Mouse (Mus musculus): ENCODE measurements at regions not wholly inside any gene's neighbourhood (a gene's known extent, or its start where the extent isn't known, plus 50 kb on each side); places are given as distances from the start of the nearest gene placed in this dataset.

DNA sequence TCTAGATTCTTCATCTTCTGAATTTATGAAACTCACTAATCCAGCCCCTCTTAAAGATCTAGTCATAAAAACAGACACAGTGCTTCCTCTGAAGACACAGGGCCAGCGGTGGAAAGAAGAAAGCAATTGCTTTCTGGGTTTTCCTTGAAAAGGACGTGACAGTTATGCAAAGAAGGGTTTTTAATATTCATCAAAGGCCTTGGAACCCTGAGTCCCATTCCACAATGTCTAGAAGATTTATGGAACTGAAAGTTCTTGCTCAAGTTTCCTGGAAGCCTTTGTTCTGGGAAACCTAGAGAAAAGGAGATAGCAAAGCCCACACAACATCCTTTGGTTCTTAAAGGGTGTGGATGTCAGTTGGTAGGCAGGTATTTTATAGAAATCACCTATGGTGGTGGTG, 346.0 kb downstream of the Gm45692 start:
- TF ChIP-seq CTCF (conservative IDR thresholded peaks at IDR 0.05 in 1 of 2, IDR thresholded peaks at IDR 0.05 in 1 of 2; ENCODE audit: low read depth in 2 of 2, low read length in 2 of 2) (no peak), JUN (IDR thresholded peaks at IDR 0.05; ENCODE audit: insufficient read depth, low read depth, low read length) (no peak), EP300 (IDR thresholded peaks at IDR 0.05; ENCODE audit: low read length) (no peak), POLR2A (IDR thresholded peaks at IDR 0.05; ENCODE audit: low read depth, low read length) (no peak), POLR2AphosphoS2 (IDR thresholded peaks at IDR 0.05; ENCODE audit: low read depth, low read length) (no peak), SIN3A (IDR thresholded peaks at IDR 0.05; ENCODE audit: low read length) (no peak), BHLHE40 (IDR thresholded peaks at IDR 0.05; ENCODE audit: low read depth, low read length) (no peak), USF1 (IDR thresholded peaks at IDR 0.05; ENCODE audit: low read depth, low read length) (no peak), E2F4 (IDR thresholded peaks at IDR 0.05; ENCODE audit: insufficient replicate concordance, low read depth, low read length) (no peak), ZC3H11A (IDR thresholded peaks at IDR 0.05; ENCODE audit: low read depth, low read length) (no peak), MAZ (IDR thresholded peaks at IDR 0.05; ENCODE audit: low read depth, low read length) (no peak), ZKSCAN1 (IDR thresholded peaks at IDR 0.05; ENCODE audit: borderline replicate concordance, low read depth, low read length) (no peak)
